Mouse (Mus musculus): ENCODE data around the gene Myl4. TPM values are rescaled to one million over a fixed set of nuclear protein-coding genes. Genes with fewer than 3 reads are reported as not detected.
A peak's percentile ranks its signal among the peaks of the same experiment; 100 is the strongest.

The Myl4 gene
- total RNA-seq, 2 experiments from 2014 or later: 908 to 955 TPM

GRCm38 (mm10) chr11:104604192-104604591 lies 53.7 kb downstream of the Myl4 start:
- DNase-seq: no peak

- DNase-seq: peak; percentile 86
These were observed 57.2 kb downstream of the Myl4 start, which contains the start of gene Itgb3 for GRCm38 (mm10) chr11:104607491-104608245. Itgb3 (plus strand) TSS chr11:104608000.

DNA sequence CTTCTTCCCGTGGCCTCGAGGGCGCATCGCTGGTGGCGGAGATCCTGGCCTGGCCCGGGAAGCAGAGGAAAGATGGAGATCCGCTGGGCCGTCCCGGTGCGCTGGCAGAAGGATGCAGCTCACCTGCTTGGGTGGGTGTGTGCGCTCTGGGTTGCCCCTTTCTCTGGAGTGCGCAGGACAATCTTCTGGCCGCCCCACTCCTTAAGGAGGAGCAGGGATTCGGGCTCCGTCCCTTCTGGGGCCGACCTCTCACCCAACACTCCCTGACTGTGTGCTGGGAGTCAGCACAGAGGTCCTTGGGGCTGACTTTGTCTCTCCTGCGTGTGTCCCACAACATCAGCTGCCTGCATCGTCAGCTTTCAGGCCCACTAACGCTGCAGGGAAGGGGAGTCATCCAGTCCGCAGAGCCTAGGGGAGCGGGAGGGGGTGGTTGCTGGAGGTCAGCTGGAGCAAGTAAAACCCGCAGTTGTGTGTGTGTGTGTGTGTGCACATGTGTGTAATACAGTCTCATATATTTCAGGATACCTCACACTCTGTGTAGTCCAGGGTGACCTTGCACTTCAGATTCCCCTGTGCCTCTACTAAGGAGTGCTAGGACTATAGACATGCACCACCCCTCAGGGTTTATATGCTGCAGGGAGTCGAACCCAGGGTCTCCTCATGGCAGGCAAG lies 57.9 kb downstream of the Myl4 start:
- DNase-seq: no peak

GRCm38 (mm10) chr11:104609033-104609684 lies 58.7 kb downstream of the Myl4 start:
- no peak for DNase-seq

DNA sequence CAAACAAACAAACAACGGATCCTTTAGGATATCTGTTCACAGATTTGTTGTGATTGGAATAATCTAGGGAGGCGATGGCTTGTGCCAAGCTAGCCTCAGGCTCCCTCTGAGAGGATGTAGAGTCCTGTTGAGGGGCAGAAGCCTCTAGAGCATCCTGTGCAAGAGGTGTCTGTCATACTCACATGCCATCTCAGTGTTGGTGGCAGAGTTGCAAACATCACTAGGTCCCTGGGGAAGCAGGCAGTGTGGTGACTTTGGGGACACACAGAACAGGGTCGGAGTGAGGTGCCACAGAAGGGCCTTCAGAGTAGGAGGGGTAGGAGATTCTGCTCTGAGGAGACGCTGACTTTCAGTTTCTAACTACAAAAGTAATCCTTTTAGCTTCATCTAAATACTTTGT lies 59.3 kb downstream of the Myl4 start:
- DNase-seq: no peak

DNA sequence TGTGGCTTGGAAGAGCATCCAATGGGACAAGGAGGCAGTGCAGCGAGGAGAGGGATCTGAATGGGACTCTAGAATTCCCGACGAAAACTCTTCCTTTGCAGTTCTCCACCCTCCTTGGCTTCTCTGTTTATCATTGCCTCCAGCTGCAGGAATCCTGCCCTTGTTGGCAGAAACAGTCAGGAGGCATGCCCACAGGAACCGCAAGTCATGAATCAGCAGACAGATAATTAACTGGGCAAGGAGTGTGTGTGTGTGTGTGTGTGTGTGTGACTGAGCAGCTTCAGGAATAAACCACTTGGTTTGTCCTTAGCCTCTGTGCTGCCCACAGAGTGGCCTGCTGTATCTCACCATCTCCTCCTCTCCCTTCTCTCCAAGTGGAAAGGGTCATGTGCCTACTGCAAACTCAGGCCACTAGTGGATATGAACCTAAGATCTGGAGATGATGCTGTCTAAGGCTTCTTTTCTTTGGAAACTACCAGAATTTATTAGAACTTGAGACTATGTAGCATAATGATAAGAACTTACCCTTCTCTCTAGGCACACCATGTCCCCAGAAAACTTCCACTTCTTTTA lies 61.2 kb downstream of the Myl4 start:
- no peak for DNase-seq

GRCm38 (mm10) chr11:104613551-104613950 lies 63.1 kb downstream of the Myl4 start:
- DNase-seq: no peak

DNA sequence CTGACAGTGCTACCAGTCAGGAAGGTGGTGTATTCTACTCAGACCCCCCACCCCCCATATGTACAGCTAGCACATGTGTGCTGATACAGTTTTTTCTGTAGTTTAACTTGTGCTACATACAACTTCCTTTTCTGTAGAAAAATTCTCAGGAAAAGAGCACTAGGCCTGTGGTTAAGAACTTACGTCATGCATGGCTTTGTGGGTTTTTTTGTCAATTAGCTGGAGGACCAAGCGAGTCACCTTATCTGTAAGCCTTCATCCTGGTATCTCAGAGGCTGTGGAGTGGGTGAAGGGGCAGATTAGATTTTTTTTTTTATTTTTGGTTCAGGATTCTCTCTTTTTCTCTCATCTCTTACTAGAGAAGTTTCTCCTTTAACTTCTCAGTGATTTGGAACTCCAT lies 63.7 kb downstream of the Myl4 start:
- no peak for DNase-seq

- no peak for DNase-seq
These were observed 65.7 kb downstream of the Myl4 start for GRCm38 (mm10) chr11:104616182-104616581.

DNA sequence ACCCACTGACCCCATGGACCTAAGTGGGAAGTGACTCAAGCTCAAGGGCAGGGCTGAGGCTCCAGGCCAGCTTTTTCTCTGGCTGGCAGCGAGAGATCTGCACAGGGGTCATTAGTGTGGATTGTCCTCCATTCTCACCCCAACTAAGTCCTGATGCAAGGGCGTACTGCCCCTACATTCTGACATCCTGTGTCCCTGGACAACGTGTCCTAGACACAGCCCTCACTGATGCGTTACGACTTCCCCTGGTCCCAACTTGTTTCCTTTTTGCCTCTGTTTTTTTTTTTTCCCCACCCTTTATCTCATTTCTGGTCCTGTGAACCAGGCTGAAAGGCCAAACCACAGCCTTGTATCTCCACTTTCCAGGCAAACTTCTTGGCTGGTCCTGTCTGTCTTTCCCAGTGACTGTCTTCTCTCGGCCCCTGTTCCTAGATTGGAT lies 68.2 kb downstream of the Myl4 start:
- no peak for DNase-seq

DNA sequence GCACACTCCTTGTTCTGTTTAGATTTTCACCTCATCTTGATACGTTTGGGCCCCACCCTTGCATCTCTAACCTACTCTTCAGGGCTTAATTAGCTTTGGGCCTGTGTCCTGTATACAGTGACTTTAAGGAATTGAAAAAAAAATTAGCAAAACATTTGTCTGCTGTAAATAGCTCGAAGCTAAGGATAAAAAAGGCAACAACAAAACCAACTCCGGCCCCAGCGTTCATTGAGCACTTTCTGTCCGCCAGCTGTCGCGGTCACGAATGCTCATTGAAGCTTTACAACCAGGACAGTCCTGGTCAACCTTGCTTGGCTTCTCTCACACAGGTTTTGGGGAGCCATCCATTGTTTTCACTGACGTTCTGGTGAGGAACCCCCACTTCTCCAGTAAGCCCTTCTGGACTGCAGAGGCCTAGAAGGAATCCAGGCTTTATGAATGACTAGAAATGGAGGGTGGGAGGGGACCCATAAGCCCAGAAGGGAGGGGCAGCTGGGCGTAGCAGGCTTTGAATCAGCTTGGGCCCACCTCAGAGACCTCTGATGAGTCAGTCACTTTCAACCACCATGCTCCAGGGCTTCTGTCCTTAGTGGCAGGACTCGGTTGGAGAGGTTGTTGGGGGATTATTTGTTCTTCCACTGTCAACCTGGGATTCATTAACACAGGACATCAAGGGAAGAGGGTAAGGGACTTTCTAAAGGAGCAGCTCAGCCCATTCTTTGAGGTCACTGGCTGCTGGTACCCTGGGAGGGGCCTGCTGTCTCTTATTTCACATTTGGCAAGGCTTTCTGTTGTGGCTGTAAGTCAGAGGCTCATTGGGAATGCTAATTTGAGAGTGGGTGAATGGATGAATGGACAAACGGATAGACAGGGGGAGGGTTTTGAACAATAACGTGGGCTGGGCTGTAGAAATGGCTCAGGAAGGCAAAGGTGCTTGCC lies 68.9 kb downstream of the Myl4 start:
- DNase-seq: no peak

- DNase-seq: no peak
These were observed 71.8 kb downstream of the Myl4 start for GRCm38 (mm10) chr11:104622040-104622962.

GRCm38 (mm10) chr11:104624791-104625391 lies 74.4 kb downstream of the Myl4 start:
- peak; percentile 72 for DNase-seq

DNA sequence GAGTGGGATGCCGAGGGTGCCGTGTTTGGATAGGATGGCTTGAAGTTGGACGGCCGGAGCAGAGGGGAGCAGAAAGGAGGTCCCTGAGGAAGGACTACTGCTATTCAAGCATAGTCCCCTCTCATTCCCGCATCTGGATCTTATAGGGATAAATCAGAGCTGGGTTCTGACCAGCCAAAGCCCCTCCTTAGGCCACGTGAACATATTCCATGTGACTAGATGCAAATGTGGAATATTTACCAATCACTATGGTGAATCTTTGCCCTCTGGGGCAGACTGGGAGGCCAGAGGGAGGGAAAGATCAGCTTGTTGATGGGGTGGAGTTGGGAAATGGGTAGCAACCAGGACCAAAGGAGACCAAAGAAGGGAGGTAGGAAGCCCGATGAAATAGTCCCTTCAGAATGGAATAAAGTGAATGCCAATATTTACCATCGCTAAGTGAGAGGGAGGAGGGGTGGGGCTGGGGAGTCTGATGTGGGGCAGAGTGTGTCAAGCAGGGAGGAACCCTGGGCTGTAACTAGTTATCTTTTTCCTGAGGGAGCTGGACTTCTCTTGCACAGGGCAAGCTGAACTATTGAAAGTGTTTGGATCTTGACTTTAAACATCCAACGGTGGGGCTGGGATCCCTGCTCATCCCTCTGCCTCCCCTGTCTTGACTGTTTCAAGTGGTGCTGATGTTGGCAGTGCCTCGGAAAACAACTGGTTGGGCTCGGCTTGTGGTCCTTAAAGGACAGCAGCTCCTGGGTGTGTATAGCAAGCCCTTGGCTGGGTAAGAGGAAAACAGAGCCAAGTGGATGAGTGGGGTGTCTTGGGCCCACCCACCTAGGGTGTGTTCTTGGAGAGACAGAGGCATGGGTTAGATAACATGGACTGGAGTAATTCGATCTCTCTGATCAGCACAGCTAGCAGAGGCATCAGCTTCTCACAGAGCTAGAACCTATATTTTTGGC lies 75.3 kb downstream of the Myl4 start:
- DNase-seq: peak; percentile 77

GRCm38 (mm10) chr11:104626635-104627034 lies 76.2 kb downstream of the Myl4 start:
- no peak for DNase-seq

GRCm38 (mm10) chr11:104627616-104628301 lies 77.3 kb downstream of the Myl4 start:
- peak; percentile 50 for DNase-seq

DNA sequence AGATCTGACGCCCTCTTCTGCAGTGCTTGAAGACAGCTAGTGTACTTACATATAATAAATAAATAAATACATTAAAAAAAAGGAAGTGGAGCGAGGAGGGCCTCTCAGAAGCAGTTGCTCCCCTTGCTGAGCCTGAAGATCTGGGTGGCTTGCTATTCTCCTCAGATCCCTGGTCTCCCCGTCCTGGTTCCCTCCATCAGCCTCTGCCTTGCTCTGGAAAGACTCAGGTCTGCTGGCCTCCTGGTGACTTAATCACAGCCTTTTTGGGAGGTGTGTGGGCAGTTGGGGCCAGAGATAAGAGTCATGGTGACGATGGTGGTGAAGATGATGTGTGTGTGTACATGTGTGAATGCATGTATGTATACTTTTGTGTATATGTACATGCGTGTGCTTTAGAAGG lies 78.1 kb downstream of the Myl4 start:
- DNase-seq: no peak

DNA sequence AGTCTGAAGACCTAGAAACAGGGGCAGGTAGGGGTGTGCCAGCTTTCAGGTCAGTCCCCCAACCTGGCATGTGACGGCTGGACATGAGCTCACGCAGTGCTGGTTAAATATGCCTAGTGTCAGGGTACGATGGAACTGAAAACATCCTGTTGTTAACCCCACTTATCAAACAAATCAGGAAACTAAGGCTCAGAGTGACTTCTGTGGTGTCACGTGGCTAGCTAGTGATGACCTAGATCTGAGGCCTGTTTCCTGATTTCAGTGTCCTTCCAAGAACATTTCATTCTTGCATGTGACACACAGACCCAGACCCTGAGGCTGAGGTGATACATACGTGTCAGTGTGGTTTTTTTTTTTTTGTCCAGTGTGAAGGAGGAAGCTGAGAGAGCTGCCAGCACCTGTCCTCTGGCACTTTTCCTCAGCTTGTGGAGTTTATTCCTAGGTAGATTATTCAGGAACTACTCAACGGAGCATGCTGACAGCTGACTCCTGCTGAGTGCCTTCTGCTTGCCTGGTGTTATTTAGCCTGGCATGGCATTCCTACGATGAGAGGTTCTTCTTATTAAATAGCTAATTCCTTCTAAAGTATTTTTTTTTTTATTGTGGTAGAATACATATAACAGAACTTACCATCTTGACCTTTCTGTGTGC lies 79.8 kb downstream of the Myl4 start:
- no peak for DNase-seq

Measured in heart, postnatal 4 days (tissue).